Mouse (Mus musculus): ENCODE measurements around the gene Fgfr2. TPM values are rescaled to one million over a fixed set of nuclear protein-coding genes. Genes with fewer than 3 reads are reported as not detected.

The Fgfr2 gene
- polyA plus RNA-seq, 1 experiment from 2014 or later: 33.9 TPM

GRCm38 (mm10) chr7:132693561-132693960 is 429.6 kb downstream of the Fgfr2 start:
- H3K27ac ChIP-seq: no peak overlapping the region
- H3K4me2 ChIP-seq: no peak overlapping the region
- 85% methylated on average over 2 of the region's 2 CpGs for WGBS
- peaks cover 5% of the 10 kb centered on the region; the same call in 1 of the 2 replicates for H3K36me3 ChIP-seq
- peaks cover 14% of the 10 kb centered on the region; the same call in 1 of the 2 replicates for H3K4me1 ChIP-seq (replicated peaks)
- H3K27me3 ChIP-seq: no peaks in the 10 kb centered on the region
- H3K9me3 ChIP-seq: peaks cover 7% of the 10 kb centered on the region
- H3K9ac ChIP-seq: no peak overlapping the region
- no peak overlapping the region for H3K4me3 ChIP-seq
- ATAC-seq (ENCODE audit: low FRiP score): no peak

- Histone ChIP-seq H3K4me1 (replicated peaks) (peaks cover 20% of the 10 kb centered on the region; the same call in 1 of the 2 replicates), H3K27ac (no peak overlapping the region), H3K9me3 (peaks cover 7% of the 10 kb centered on the region), H3K36me3 (peaks cover 5% of the 10 kb centered on the region; the same call in 1 of the 2 replicates), H3K4me3 (no peak overlapping the region), H3K4me2 (no peak overlapping the region), H3K27me3 (no peaks in the 10 kb centered on the region), H3K9ac (no peak overlapping the region)
- no peak for ATAC-seq (ENCODE audit: low FRiP score)
- 83% methylated on average over 9 of the region's 9 CpGs for WGBS
Measured at GRCm38 (mm10) chr7:132692719-132693118, 430.4 kb downstream of the Fgfr2 start.

- no peak overlapping the region for H3K27ac ChIP-seq
- ATAC-seq (ENCODE audit: low FRiP score): no peak
- no peak overlapping the region for H3K4me3 ChIP-seq
- no peaks in the 10 kb centered on the region for H3K27me3 ChIP-seq
- no peak overlapping the region for H3K9ac ChIP-seq
- H3K36me3 ChIP-seq: peaks cover 5% of the 10 kb centered on the region; the same call in 1 of the 2 replicates
- peaks cover 7% of the 10 kb centered on the region for H3K9me3 ChIP-seq
- H3K4me1 ChIP-seq (replicated peaks): peaks cover 15% of the 10 kb centered on the region; the same call in 1 of the 2 replicates
- H3K4me2 ChIP-seq: no peak overlapping the region
- WGBS: 87% methylated on average over 14 of the region's 14 CpGs
Measured at GRCm38 (mm10) chr7:132690716-132691472, 432.3 kb downstream of the Fgfr2 start.

- 85% methylated on average over 5 of the region's 5 CpGs for WGBS
- ATAC-seq (ENCODE audit: low FRiP score): no peak
- H3K4me1 ChIP-seq (replicated peaks): peaks cover 15% of the 10 kb centered on the region; the same call in 1 of the 2 replicates
- H3K36me3 ChIP-seq: peaks cover 2% of the 10 kb centered on the region; the same call in 1 of the 2 replicates
- H3K4me3 ChIP-seq: no peak overlapping the region
- no peaks in the 10 kb centered on the region for H3K27me3 ChIP-seq
- H3K9ac ChIP-seq: no peak overlapping the region
- H3K9me3 ChIP-seq: peaks cover 3% of the 10 kb centered on the region
- no peak overlapping the region for H3K27ac ChIP-seq
- H3K4me2 ChIP-seq: no peak overlapping the region
Measured at GRCm38 (mm10) chr7:132689722-132690121, 433.4 kb downstream of the Fgfr2 start.

- peak overlapping the region; percentile 6; the same call in 1 of the 2 replicates for H3K27ac ChIP-seq
- WGBS: 42% methylated on average over 5 of the region's 5 CpGs
- ATAC-seq (ENCODE audit: low FRiP score): no peak
Measured at GRCm38 (mm10) chr7:132688721-132689120, 434.4 kb downstream of the Fgfr2 start.

GRCm38 (mm10) chr7:132687897-132688296 is 435.3 kb downstream of the Fgfr2 start:
- Histone ChIP-seq H3K9me3 (no peaks in the 10 kb centered on the region), H3K27ac (no peak overlapping the region), H3K27me3 (no peaks in the 10 kb centered on the region), H3K4me3 (no peak overlapping the region), H3K9ac (no peak overlapping the region), H3K4me2 (no peak overlapping the region), H3K36me3 (no peaks in the 10 kb centered on the region), H3K4me1 (replicated peaks) (peaks cover 14% of the 10 kb centered on the region; the same call in 1 of the 2 replicates)
- no peak for ATAC-seq (ENCODE audit: low FRiP score)
- 65% methylated on average over 2 of the region's 2 CpGs for WGBS

More at GRCm38 (mm10) chr7:132688721-132689120, 434.4 kb downstream of the Fgfr2 start:
- Histone ChIP-seq H3K27me3 (no peaks in the 10 kb centered on the region), H3K9ac (no peak overlapping the region), H3K36me3 (no peaks in the 10 kb centered on the region), H3K4me1 (replicated peaks) (peaks cover 15% of the 10 kb centered on the region; the same call in 1 of the 2 replicates), H3K9me3 (no peaks in the 10 kb centered on the region), H3K4me2 (no peak overlapping the region), H3K4me3 (no peak overlapping the region)

GRCm38 (mm10) chr7:132686515-132686914 is 436.6 kb downstream of the Fgfr2 start:
- H3K9me3 ChIP-seq: no peaks in the 10 kb centered on the region
- no peak overlapping the region for H3K4me2 ChIP-seq
- no peak for ATAC-seq (ENCODE audit: low FRiP score)
- H3K4me1 ChIP-seq (replicated peaks): peaks cover 9% of the 10 kb centered on the region; the same call in 1 of the 2 replicates
- H3K9ac ChIP-seq: no peak overlapping the region
- no peak overlapping the region for H3K4me3 ChIP-seq
- H3K36me3 ChIP-seq: no peaks in the 10 kb centered on the region
- 92% methylated on average over 3 of the region's 3 CpGs for WGBS
- no peaks in the 10 kb centered on the region for H3K27me3 ChIP-seq
- no peak overlapping the region for H3K27ac ChIP-seq

- 96% methylated on average over 4 of the region's 4 CpGs for WGBS
- Histone ChIP-seq H3K9ac (no peak overlapping the region), H3K4me1 (replicated peaks) (peaks cover 9% of the 10 kb centered on the region; the same call in 1 of the 2 replicates), H3K36me3 (no peaks in the 10 kb centered on the region), H3K4me3 (no peak overlapping the region), H3K9me3 (no peaks in the 10 kb centered on the region), H3K27me3 (no peaks in the 10 kb centered on the region), H3K4me2 (no peak overlapping the region), H3K27ac (no peak overlapping the region)
- no peak for ATAC-seq (ENCODE audit: low FRiP score)
Measured at GRCm38 (mm10) chr7:132683923-132684322, 439.2 kb downstream of the Fgfr2 start.

GRCm38 (mm10) chr7:132682901-132683300 is 440.2 kb downstream of the Fgfr2 start:
- Histone ChIP-seq H3K9me3 (no peaks in the 10 kb centered on the region), H3K4me2 (no peak overlapping the region), H3K36me3 (no peaks in the 10 kb centered on the region), H3K4me3 (no peak overlapping the region), H3K9ac (no peak overlapping the region), H3K27ac (no peak overlapping the region), H3K27me3 (no peaks in the 10 kb centered on the region), H3K4me1 (replicated peaks) (peaks cover 3% of the 10 kb centered on the region; the same call in 1 of the 2 replicates)
- 73% methylated on average over 3 of the region's 3 CpGs for WGBS
- ATAC-seq (ENCODE audit: low FRiP score): no peak

GRCm38 (mm10) chr7:132682336-132682735 is 440.8 kb downstream of the Fgfr2 start:
- no peaks in the 10 kb centered on the region for H3K36me3 ChIP-seq
- no peak overlapping the region for H3K27ac ChIP-seq
- no peaks in the 10 kb centered on the region for H3K9me3 ChIP-seq
- 87% methylated on average over 3 of the region's 3 CpGs for WGBS
- H3K4me1 ChIP-seq (replicated peaks): no peaks in the 10 kb centered on the region
- H3K9ac ChIP-seq: no peak overlapping the region
- H3K27me3 ChIP-seq: no peaks in the 10 kb centered on the region
- no peak overlapping the region for H3K4me2 ChIP-seq
- no peak overlapping the region for H3K4me3 ChIP-seq
- no peak for ATAC-seq (ENCODE audit: low FRiP score)

GRCm38 (mm10) chr7:132681831-132682230 is 441.3 kb downstream of the Fgfr2 start:
- WGBS: 100% methylated on average over 1 of the region's 1 CpGs
- Histone ChIP-seq H3K4me1 (replicated peaks) (no peaks in the 10 kb centered on the region), H3K9ac (no peak overlapping the region), H3K4me2 (no peak overlapping the region), H3K36me3 (no peaks in the 10 kb centered on the region), H3K9me3 (no peaks in the 10 kb centered on the region), H3K4me3 (no peak overlapping the region), H3K27ac (no peak overlapping the region), H3K27me3 (no peaks in the 10 kb centered on the region)
- ATAC-seq (ENCODE audit: low FRiP score): no peak

- Histone ChIP-seq H3K27me3 (no peaks in the 10 kb centered on the region), H3K4me1 (replicated peaks) (no peaks in the 10 kb centered on the region), H3K9ac (no peak overlapping the region), H3K27ac (no peak overlapping the region; the same call in 1 of the 2 replicates), H3K36me3 (no peaks in the 10 kb centered on the region), H3K4me2 (no peak overlapping the region), H3K9me3 (no peaks in the 10 kb centered on the region), H3K4me3 (no peak overlapping the region)
- whole genome bisulfite sequencing: 87% methylated on average over 11 of the region's 11 CpGs
- no peak for ATAC-seq (ENCODE audit: low FRiP score)
Measured at GRCm38 (mm10) chr7:132681296-132681695, 441.9 kb downstream of the Fgfr2 start.

GRCm38 (mm10) chr7:132679549-132679948 is 443.6 kb downstream of the Fgfr2 start:
- Histone ChIP-seq H3K9me3 (no peaks in the 10 kb centered on the region), H3K36me3 (no peaks in the 10 kb centered on the region), H3K4me2 (no peak overlapping the region), H3K9ac (no peak overlapping the region), H3K4me3 (no peak overlapping the region), H3K27me3 (no peaks in the 10 kb centered on the region), H3K4me1 (replicated peaks) (no peaks in the 10 kb centered on the region), H3K27ac (no peak overlapping the region)
- no peak for ATAC-seq (ENCODE audit: low FRiP score)
- 87% methylated on average over 6 of the region's 6 CpGs for WGBS
